Comparison of ENCODE assay signal across 17 mouse cellular contexts in genomic region chr17:14779356-14779755, GRCm38 (mm10).
DNase-seq lines count a peak whose midpoint lies in the region.
"Had no signal": no experiment of that assay in that cellular context is flagged by ENCODE, and none has a peak within 500 bp of the region (broad histone marks: within the 10 kb centered on the region; RNA-seq: fewer than 3 reads in every experiment).

No protein-coding gene starts in this region.

- no peak overlapping the region for H3K27ac ChIP-seq in heart, embryonic 10.5 days
- H3K27ac ChIP-seq: embryonic facial prominence, embryonic 12.5 days; forebrain, embryonic 10.5 days; heart, embryonic 15.5 days; liver, embryonic 12.5 days; midbrain, embryonic 12.5 days had no signal

- 85% methylated on average over 5 of the region's 5 CpGs for WGBS in heart, embryonic 10.5 days

- H3K9me3 ChIP-seq in heart, embryonic 10.5 days: no peaks in the 10 kb centered on the region
- H3K9me3 ChIP-seq: embryonic facial prominence, embryonic 12.5 days; forebrain, embryonic 10.5 days; G1E; heart, embryonic 15.5 days; liver, embryonic 12.5 days; midbrain, embryonic 12.5 days had no signal

- intact Hi-C loops in gastrocnemius, postnatal 36 days (cut with DNase I): no loop called here

- no peaks in the 10 kb centered on the region for H3K36me3 ChIP-seq in heart, embryonic 10.5 days
- H3K36me3 ChIP-seq: embryonic facial prominence, embryonic 12.5 days; forebrain, embryonic 10.5 days; G1E; heart, embryonic 15.5 days; liver, embryonic 12.5 days; midbrain, embryonic 12.5 days had no signal

- H3K4me3 ChIP-seq in heart, embryonic 10.5 days: no peak overlapping the region
- H3K4me3 ChIP-seq: embryonic facial prominence, embryonic 12.5 days; forebrain, embryonic 10.5 days; heart, embryonic 15.5 days; liver, embryonic 12.5 days; midbrain, embryonic 12.5 days; myocyte had no signal

- H3K27me3 ChIP-seq in heart, embryonic 10.5 days (ENCODE audit: insufficient read depth, poor library complexity, severe bottlenecking): no peaks in the 10 kb centered on the region
- H3K27me3 ChIP-seq: embryonic facial prominence, embryonic 12.5 days; heart, embryonic 15.5 days; liver, embryonic 12.5 days; midbrain, embryonic 12.5 days had no signal

- no peaks in the 10 kb centered on the region for H3K4me1 ChIP-seq in heart, embryonic 10.5 days
- H3K4me1 ChIP-seq: embryonic facial prominence, embryonic 12.5 days; forebrain, embryonic 10.5 days; heart, embryonic 15.5 days; liver, embryonic 12.5 days; midbrain, embryonic 12.5 days had no signal

- DNase-seq in heart, adult 11 months: peak; percentile 82
- no peak for DNase-seq in heart, embryonic 10.5 days (ENCODE audit: low spot score)
- DNase-seq in lung, postnatal 36 days: peak; percentile 11
- DNase-seq in lung, postnatal 25 days (ENCODE audit: low spot score): no peak
- DNase-seq in adrenal gland, postnatal 14 days: peak; percentile 64
- DNase-seq in gastrocnemius, postnatal 36 days: peak; percentile 52 to 55
- DNase-seq in layer of hippocampus, postnatal 10 days (ENCODE audit: low spot score in 2 of 2): no peak
- DNase-seq in thymus, postnatal 36 days: no peak
- DNase-seq: kidney, adult 8-10 months; right cerebral cortex, postnatal 4 days had no signal

Comparison
In these comparisons a context has a peak if more than half of its experiments do, and no peak if none do; other contexts are left out.
1. DNase-seq: peak in heart, adult 11 months (single experiment), lung, postnatal 36 days (single experiment), adrenal gland, postnatal 14 days (single experiment) and gastrocnemius, postnatal 36 days (2 of 2); none in heart, embryonic 10.5 days (single experiment), lung, postnatal 25 days (single experiment), layer of hippocampus, postnatal 10 days (0 of 2) and thymus, postnatal 36 days (0 of 2).